Mouse (Mus musculus) cerebellum, adult 9-11 months (tissue): Measurements from ENCODE around the gene St6galnac6.

Experiments
- DNase-seq: peaks from one replicate; pipeline ENCODE4 v3.0.0; 2022

The St6galnac6 gene

DNA sequence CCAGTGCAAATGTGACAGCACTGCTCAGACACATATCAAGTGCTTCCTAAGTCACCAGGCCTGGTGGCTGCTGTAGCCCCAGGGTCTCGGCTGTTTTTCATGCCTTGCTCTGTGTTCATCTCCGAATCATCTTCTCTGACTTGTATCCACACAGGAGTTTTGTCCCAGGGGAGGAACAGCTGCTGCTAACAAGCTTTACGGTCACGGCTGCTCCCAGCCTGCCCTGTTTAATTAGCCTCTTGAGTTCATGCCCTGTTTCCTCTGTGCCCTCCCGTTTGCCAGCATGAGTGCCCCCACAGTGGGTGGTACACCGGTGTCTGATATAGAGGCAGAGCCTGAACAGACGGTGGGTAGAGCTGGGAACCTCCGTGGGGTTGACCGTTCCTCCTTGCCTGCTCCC lies 18.5 kb downstream of the St6galnac6 start:
- DNase-seq, result no peak

GRCm38 (mm10) chr2:32620682-32621516 lies 21.4 kb downstream of the St6galnac6 start:
- DNase-seq, result peak; percentile 34

DNA sequence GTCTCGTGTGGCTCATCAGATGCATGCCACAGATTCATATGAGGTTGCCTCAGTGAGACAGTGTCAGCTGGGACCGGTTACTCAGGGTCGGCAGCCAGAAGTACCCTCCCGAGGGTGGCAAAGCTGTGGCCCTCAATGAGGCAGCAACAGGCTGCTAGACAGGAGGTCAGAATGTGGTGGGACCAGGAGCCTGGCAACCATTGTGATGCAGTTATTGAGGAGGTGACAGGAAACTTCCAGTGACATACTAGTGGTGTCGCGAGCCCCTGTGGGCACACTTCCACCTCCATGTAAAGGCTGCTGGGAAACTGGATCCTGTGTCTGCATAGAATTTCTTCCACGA lies 22.0 kb downstream of the St6galnac6 start, which contains the start of gene Ak1:
Ak1 (plus strand) TSS at position 242 of the 343 bp plus-strand sequence.
- peak; percentile 43 for DNase-seq

GRCm38 (mm10) chr2:32624111-32624748 lies 24.7 kb downstream of the St6galnac6 start:
- peak; percentile 34 for DNase-seq

GRCm38 (mm10) chr2:32625212-32625872 lies 25.8 kb downstream of the St6galnac6 start:
- DNase-seq, result peak; percentile 93

- DNase-seq, result peak; percentile 89
Measured at GRCm38 (mm10) chr2:32625873-32626694, 26.6 kb downstream of the St6galnac6 start.

- peak; percentile 68 for DNase-seq
Measured at GRCm38 (mm10) chr2:32627266-32628043, 27.9 kb downstream of the St6galnac6 start.

- DNase-seq, result peak; percentile 68
Measured at GRCm38 (mm10) chr2:32628044-32628550, 28.6 kb downstream of the St6galnac6 start.

GRCm38 (mm10) chr2:32628729-32629128 lies 29.2 kb downstream of the St6galnac6 start:
- DNase-seq, result peak; percentile 80

DNA sequence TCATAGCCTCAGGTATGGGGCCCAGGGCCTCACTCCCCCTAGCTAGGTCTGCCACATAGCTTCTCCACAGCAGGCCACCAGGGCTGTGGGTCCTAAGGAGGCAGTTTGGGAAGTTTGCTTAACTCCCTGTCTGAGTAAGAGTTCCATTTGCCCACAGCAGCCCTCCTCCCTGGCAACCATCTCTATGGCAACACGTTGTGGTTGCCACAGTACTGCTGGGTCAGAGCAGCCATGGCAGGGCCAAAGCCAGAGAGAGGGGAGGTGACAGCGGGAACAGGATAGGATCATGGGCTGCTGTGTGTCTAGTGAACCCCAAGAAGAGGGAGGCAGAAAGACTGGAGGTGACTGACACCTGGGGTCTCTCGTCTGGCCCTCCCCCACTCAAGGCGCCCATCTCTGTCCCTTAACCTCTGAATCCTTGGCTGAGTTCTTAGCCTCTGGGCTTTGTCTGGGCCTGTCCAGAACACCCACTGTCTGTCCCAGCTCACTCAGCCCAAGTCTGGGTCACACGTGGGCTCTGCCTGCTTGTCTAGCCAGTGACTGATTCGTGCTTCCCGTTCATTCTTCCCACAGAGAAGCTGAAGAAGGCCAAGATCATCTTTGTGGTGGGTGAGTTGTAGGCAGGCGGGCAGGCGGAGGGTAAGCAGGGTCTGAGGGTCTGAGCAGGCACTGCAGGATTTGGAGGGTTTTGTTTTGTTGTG lies 29.9 kb downstream of the St6galnac6 start:
- peak; percentile 61 for DNase-seq

DNA sequence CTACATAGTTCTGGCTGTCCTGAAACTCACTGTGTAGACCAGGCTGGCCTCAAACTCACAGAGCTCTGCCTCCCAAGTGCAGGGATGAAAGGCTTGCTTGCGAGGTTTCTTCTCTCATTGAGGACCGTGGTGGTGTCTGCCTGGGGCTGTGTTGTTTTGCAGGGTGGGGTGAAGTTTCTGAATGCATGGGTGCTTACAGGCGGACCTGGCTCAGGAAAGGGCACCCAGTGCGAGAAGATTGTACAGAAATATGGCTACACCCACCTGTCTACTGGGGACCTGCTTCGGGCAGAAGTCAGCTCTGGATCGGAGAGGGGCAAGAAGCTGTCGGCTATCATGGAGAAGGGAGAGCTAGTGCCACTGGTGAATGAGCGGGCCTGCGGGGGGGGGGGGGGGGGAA lies 30.5 kb downstream of the St6galnac6 start:
- DNase-seq, result peak; percentile 17

DNA sequence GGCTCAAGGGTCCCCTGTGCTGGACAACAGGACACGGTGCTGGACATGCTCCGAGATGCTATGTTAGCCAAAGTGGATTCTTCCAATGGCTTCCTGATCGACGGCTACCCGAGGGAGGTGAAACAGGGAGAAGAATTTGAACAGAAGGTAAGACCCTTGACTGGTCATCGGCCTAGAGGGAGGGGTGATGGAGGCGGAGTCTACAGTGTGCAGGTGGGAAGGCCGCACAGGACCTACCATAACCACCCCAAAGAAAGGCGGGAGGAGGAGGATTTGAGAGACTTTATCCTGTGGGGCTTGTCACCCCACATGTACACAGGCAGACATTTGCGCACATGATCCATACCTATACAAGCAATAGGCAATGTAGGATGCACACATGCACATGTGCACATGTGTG lies 31.5 kb downstream of the St6galnac6 start:
- peak; percentile 51 for DNase-seq

- peak; percentile 82 for DNase-seq
Measured at GRCm38 (mm10) chr2:32631737-32632394, 32.4 kb downstream of the St6galnac6 start.

DNA sequence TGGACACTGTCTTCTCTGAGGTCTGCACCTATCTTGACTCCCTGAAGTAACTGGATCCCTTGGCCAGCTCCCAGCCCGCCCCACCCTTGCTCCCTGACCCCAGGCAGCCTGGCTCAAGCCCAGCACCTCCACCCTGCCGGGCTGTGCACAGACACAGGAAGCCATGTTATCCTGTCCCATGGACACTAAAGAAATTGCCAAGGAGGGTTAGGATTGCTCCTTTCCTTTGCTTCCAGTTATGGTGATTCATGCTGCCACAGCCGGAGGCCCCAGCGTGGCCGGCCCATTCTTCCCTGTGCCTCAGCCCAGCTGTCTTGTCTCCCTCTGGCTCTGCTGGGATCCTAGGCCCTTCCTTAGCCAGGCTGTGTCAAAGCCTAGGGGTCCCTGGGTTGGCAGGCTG lies 34.2 kb downstream of the St6galnac6 start:
- DNase-seq, result peak; percentile 32

GRCm38 (mm10) chr2:32634277-32635105 lies 35.0 kb downstream of the St6galnac6 start:
- peak; percentile 28 for DNase-seq

- no peak for DNase-seq
Measured at GRCm38 (mm10) chr2:32636617-32637016, 37.1 kb downstream of the St6galnac6 start.

DNA sequence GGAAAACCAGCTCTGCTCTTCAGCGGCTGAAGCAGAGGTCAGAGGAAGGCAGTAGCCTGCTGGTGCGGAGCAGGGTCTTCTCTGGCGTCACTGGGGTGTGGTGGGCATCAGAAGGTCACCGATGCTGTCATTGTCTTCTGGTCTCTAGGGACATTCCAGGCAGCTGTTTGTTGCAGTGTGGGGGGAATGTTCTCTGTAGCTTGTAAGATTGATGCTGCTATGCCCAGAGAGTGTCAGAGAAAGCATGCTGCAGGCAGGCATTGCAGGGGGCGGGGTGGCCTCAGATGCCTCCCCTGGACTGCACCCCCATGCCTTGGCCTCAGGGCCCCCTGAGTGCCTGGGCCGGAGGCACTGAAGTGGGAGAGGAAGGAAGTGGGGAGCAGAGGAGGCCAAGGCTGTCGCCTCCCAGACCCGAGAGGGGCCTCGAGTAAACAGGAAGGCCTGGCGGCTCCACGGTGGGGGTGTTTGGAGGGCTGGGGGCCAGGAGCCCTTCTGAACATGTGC lies 38.3 kb downstream of the St6galnac6 start:
- DNase-seq, result no peak

- no peak for DNase-seq
Measured at GRCm38 (mm10) chr2:32639632-32640031, 40.1 kb downstream of the St6galnac6 start.

DNA sequence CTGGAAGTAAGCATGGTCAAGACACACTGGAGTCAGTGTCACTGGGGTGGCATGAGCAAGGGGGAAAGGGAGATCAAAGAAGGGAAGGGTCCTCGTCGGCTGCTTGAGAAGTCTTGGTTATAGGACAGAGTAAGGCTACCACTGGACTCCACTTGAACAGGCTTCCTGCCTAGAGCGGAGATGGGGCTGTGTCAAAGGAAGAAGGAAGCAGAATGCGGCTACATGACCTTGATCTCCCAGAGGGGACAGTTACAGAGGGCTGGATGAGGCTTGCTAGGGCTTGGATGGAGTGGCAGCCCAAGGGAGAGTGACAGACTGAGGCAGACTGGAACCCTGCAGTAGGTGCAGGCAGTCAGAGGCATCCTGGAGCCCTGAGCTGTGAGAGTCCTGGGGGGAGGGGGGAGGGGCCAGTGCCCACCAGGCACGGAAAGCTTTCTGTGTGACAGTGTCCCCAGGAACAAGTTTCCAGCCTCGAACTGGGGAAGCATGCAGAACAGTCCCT lies 41.1 kb downstream of the St6galnac6 start:
- no peak for DNase-seq
